Mouse (Mus musculus): Measurements from ENCODE around the gene Abcf1.

The Abcf1 gene

GRCm38 (mm10) chr17:35920384-35920783 lies 49.2 kb downstream of the Abcf1 start:
- no peak for DNase-seq (ENCODE audit: low spot score in 2 of 2)

GRCm38 (mm10) chr17:35919864-35920301 lies 49.7 kb downstream of the Abcf1 start:
- no peak for DNase-seq (ENCODE audit: low spot score in 2 of 2)

GRCm38 (mm10) chr17:35919060-35919715 lies 50.4 kb downstream of the Abcf1 start:
- DNase-seq (ENCODE audit: low spot score in 2 of 2): peak; percentile 91 to 96

- DNase-seq (ENCODE audit: low spot score in 2 of 2): no peak
Measured at GRCm38 (mm10) chr17:35918276-35919059, 51.1 kb downstream of the Abcf1 start.

- DNase-seq (ENCODE audit: low spot score in 2 of 2): peak in 1 of 2 experiments; percentile 39
Measured at GRCm38 (mm10) chr17:35917463-35918251, 51.9 kb downstream of the Abcf1 start.

- DNase-seq (ENCODE audit: low spot score in 2 of 2): no peak
Measured at GRCm38 (mm10) chr17:35917143-35917462, 52.5 kb downstream of the Abcf1 start.

- DNase-seq (ENCODE audit: low spot score in 2 of 2): peak; percentile 99
Measured at GRCm38 (mm10) chr17:35916297-35917142, 53.0 kb downstream of the Abcf1 start, which contains the start of the genes Mrps18b and Ppp1r10. Gene Mrps18b, minus strand, starts transcription at chr17:35916389. Gene Ppp1r10, plus strand, starts transcription at chr17:35916434.

GRCm38 (mm10) chr17:35915538-35916296 lies 53.8 kb downstream of the Abcf1 start:
- no peak for DNase-seq (ENCODE audit: low spot score in 2 of 2)

- DNase-seq (ENCODE audit: low spot score in 2 of 2): no peak
Measured at GRCm38 (mm10) chr17:35914975-35915374, 54.6 kb downstream of the Abcf1 start.

- peak; percentile 89 to 98 for DNase-seq (ENCODE audit: low spot score in 2 of 2)
Measured at GRCm38 (mm10) chr17:35909919-35910369, 59.6 kb downstream of the Abcf1 start, which contains the start of gene Atat1. Gene Atat1, minus strand, starts transcription at chr17:35910075.

GRCm38 (mm10) chr17:35909186-35909918 lies 60.2 kb downstream of the Abcf1 start:
- DNase-seq (ENCODE audit: low spot score in 2 of 2): no peak

- no peak for DNase-seq (ENCODE audit: low spot score in 2 of 2)
Measured at GRCm38 (mm10) chr17:35907609-35908008, 62.0 kb downstream of the Abcf1 start.

All from urinary bladder, postnatal 4 days (tissue).